9 mouse cellular contexts compared by ENCODE assay signal in genomic region chr19:18639552-18639951, GRCm38 (mm10). TPM values are rescaled to one million over a fixed set of nuclear protein-coding genes. Genes with fewer than 3 reads are reported as not detected.
DNase-seq lines count a peak whose midpoint lies in the region; ATAC-seq lines count a peak whose summit lies in the region.
"Had no signal": no experiment of that assay in that cellular context is flagged by ENCODE, and none has a peak within 500 bp of the region (broad histone marks: within the 10 kb centered on the region; RNA-seq: fewer than 3 reads in every experiment).

No protein-coding gene starts in this region.

- H3K4me3 ChIP-seq in liver, embryonic 12.5 days, result no peak overlapping the region

- no peaks in the 10 kb centered on the region for H3K36me3 ChIP-seq in liver, embryonic 12.5 days

- no peak overlapping the region for H3K9ac ChIP-seq in liver, embryonic 12.5 days

- no peak overlapping the region for H3K27ac ChIP-seq in liver, embryonic 12.5 days

- peaks cover 22% of the 10 kb centered on the region for H3K4me1 ChIP-seq in liver, embryonic 12.5 days

- intact Hi-C loops in heart, postnatal 10 days (cut with DNase I), result loop anchor here (5.0 kb wide), 1 partner anchor 33 kb away; the partner anchor contains the start of gene Carnmt1

- H3K9me3 ChIP-seq in liver, embryonic 12.5 days (replicated peaks), result no peaks in the 10 kb centered on the region

- no peaks in the 10 kb centered on the region for H3K27me3 ChIP-seq in liver, embryonic 12.5 days (replicated peaks)

- ATAC-seq in cerebellum, adult (ENCODE audit: insufficient number of reproducible peaks, low FRiP score, low TSS enrichment), result 0 out of 2 replicates have a peak, but pooled peaks have one; percentile 50
- no peak for ATAC-seq in liver, embryonic 12.5 days
- ATAC-seq in inflammation-experienced regulatory T-cells, adult 6 months, result peak; percentile 60
- ATAC-seq: forebrain, embryonic 16.5 days had no signal

- no peak for DNase-seq in cerebellum, adult 9-11 months
- DNase-seq in liver (peak; percentile 38), ES-CJ7 (ENCODE audit: low read depth, low spot score) (peak; percentile 31)
- DNase-seq in adrenal gland, postnatal 4 days (ENCODE audit: low spot score in 2 of 2), result no peak
- no peak for DNase-seq in heart, postnatal 10 days

- no peak overlapping the region for H3K4me2 ChIP-seq in liver, embryonic 12.5 days

- 36% methylated on average over 2 of the region's 2 CpGs for WGBS in liver, embryonic 12.5 days (ENCODE audit: insufficient replicate concordance)

RNA-seq across cellular contexts. Expression of gene Nmrk1, which starts 7.8 kb away (rescaled TPM):
- 6.3 and 7.2 TPM in 2 replicates for polyA plus RNA-seq in liver, embryonic 12.5 days (2016; fragmentation: Nextera tagmentation; extraction: Ambion mirVana)
- polyA plus RNA-seq in inflammation-experienced regulatory T-cells, adult 6 months (2017; shearing (Covaris generic)), result 10 to 100 TPM in 1 of 3 experiments, 1 to 10 TPM in 2; 6.7 to 16.1 (median 8.9) TPM
- total RNA-seq in adrenal gland, postnatal 4 days (2021), result 10 to 100 TPM; 14.5 to 17.7 TPM
- 1 to 10 TPM; 3.3 TPM for total RNA-seq in heart, postnatal 10 days (2021)

RNA-seq across cellular contexts. Expression of gene Ostf1, which starts 7.9 kb away (rescaled TPM):
- polyA plus RNA-seq in liver, embryonic 12.5 days (2016; fragmentation: Nextera tagmentation; extraction: Ambion mirVana), result 60.8 and 65.1 TPM in 2 replicates
- polyA plus RNA-seq in inflammation-experienced regulatory T-cells, adult 6 months (2017; shearing (Covaris generic)), result 100 to 1,000 TPM in 1 of 3 experiments, 10 to 100 TPM in 2; 87.5 to 260 (median 96.7) TPM
- 10 to 100 TPM; 76.7 to 76.9 TPM for total RNA-seq in adrenal gland, postnatal 4 days (2021)
- 10 to 100 TPM; 60.3 to 64.1 TPM for total RNA-seq in heart, postnatal 10 days (2021)

RNA-seq across cellular contexts. Expression of gene Carnmt1, which starts 31.0 kb away (rescaled TPM):
- 45.4 and 46.8 TPM in 2 replicates for polyA plus RNA-seq in liver, embryonic 12.5 days (2016; fragmentation: Nextera tagmentation; extraction: Ambion mirVana)
- 1 to 10 TPM; 3.2 to 5.2 (median 3.8) TPM for polyA plus RNA-seq in inflammation-experienced regulatory T-cells, adult 6 months (2017; shearing (Covaris generic))
- total RNA-seq in adrenal gland, postnatal 4 days (2021), result 10 to 100 TPM; 17.3 to 19.1 TPM
- total RNA-seq in heart, postnatal 10 days (2021), result 10 to 100 TPM; 21.1 to 23.2 TPM

Comparison
In these comparisons a context has a peak if more than half of its experiments do, and no peak if none do; other contexts are left out.
1. DNase-seq: peak in liver (single experiment) and ES-CJ7 (single experiment); none in cerebellum, adult 9-11 months (single experiment), adrenal gland, postnatal 4 days (0 of 2) and heart, postnatal 10 days (0 of 2).